Mouse (Mus musculus) erythroblast, embryonic 14.5 days (primary cell): Measurements from ENCODE around the gene Tet2.

Source experiments
- GATA1 ChIP-seq: IDR thresholded peaks from 2 replicates; pipeline ENCODE4 v1.6.1; 2012; ENCODE audit warnings: low read length, inconsistent platforms, mixed read lengths
- TAL1 ChIP-seq: IDR thresholded peaks from 3 replicates; pipeline ENCODE4 v1.6.1; 2012; ENCODE audit warnings: low read length, inconsistent platforms, mixed read lengths

GRCm38 (mm10) chr3:133488022-133488725 is 56.8 kb downstream of the Tet2 start:
- TF ChIP-seq GATA1, result no peak
- no peak for TF ChIP-seq TAL1
